Mouse (Mus musculus): ENCODE results near the gene Apol7b.

Gene Apol7b

GRCm38 (mm10) chr15:77384340-77385030 is 62.8 kb downstream of the Apol7b start:
- DNase-seq (ENCODE audit: low spot score): no peak

GRCm38 (mm10) chr15:77382880-77383279 is 64.4 kb downstream of the Apol7b start:
- no peak for DNase-seq (ENCODE audit: low spot score)

GRCm38 (mm10) chr15:77382271-77382850 is 64.9 kb downstream of the Apol7b start:
- DNase-seq (ENCODE audit: low spot score): no peak

GRCm38 (mm10) chr15:77381481-77381880 is 65.8 kb downstream of the Apol7b start:
- no peak for DNase-seq (ENCODE audit: low spot score)

- DNase-seq (ENCODE audit: low spot score): no peak
These were observed 67.4 kb downstream of the Apol7b start for GRCm38 (mm10) chr15:77379921-77380320.

- DNase-seq (ENCODE audit: low spot score): no peak
These were observed 69.9 kb downstream of the Apol7b start for GRCm38 (mm10) chr15:77377419-77377818.

GRCm38 (mm10) chr15:77376920-77377319 is 70.4 kb downstream of the Apol7b start:
- DNase-seq (ENCODE audit: low spot score): no peak

All from testis, postnatal 14 days (tissue).